Mouse (Mus musculus) G1E-ER4 (cell line): ENCODE results near the gene Gxylt2. TPM values are rescaled to one million over a fixed set of nuclear protein-coding genes. Genes with fewer than 3 reads are reported as not detected.

Source experiments
- GATA1 ChIP-seq: IDR thresholded peaks from one replicate; pipeline ENCODE4 v1.8.0; 2012; ENCODE audit warnings: low read length, inconsistent platforms
- polyA plus RNA-seq: library from polyadenylated mRNA; stranded (reverse); fragments of >175 nt; gene quantifications from 2 replicates; pipeline ENCODE4 v1.2.3, GENCODE M21; 2012

The Gxylt2 gene
- polyA plus RNA-seq, 1 experiment, result not detected

GRCm38 (mm10) chr6:100767756-100768155 lies 63.2 kb downstream of the Gxylt2 start:
- TF ChIP-seq GATA1, result no peak

- TF ChIP-seq GATA1, result no peak
Observed at GRCm38 (mm10) chr6:100775923-100776505, 71.5 kb downstream of the Gxylt2 start.

- no peak for TF ChIP-seq GATA1
Observed at GRCm38 (mm10) chr6:100778595-100778994, 74.1 kb downstream of the Gxylt2 start.

GRCm38 (mm10) chr6:100780421-100780820 lies 75.9 kb downstream of the Gxylt2 start:
- no peak for TF ChIP-seq GATA1

- TF ChIP-seq GATA1, result no peak
Observed at GRCm38 (mm10) chr6:100781644-100782043, 77.1 kb downstream of the Gxylt2 start.

GRCm38 (mm10) chr6:100787726-100788125 lies 83.2 kb downstream of the Gxylt2 start:
- TF ChIP-seq GATA1, result no peak

DNA sequence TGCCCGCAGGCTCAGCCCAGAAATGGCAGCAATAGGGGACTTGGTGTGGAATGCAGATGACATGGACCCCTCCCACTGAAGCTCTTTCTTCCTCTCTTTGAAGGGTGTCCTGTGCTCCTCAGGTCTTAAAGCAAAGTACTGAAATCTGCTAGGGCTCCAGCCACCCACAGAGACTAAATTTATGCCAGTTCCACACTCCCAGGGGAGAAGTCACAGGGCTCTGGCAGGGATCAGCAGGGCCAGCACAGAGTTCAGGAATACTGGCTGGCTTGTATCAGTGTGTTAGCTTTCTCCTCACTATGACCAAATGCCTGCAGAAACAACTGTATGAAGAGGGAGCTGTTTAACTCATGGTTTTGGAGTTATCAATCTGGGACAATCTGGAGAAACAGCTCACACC lies 84.6 kb downstream of the Gxylt2 start:
- no peak for TF ChIP-seq GATA1

DNA sequence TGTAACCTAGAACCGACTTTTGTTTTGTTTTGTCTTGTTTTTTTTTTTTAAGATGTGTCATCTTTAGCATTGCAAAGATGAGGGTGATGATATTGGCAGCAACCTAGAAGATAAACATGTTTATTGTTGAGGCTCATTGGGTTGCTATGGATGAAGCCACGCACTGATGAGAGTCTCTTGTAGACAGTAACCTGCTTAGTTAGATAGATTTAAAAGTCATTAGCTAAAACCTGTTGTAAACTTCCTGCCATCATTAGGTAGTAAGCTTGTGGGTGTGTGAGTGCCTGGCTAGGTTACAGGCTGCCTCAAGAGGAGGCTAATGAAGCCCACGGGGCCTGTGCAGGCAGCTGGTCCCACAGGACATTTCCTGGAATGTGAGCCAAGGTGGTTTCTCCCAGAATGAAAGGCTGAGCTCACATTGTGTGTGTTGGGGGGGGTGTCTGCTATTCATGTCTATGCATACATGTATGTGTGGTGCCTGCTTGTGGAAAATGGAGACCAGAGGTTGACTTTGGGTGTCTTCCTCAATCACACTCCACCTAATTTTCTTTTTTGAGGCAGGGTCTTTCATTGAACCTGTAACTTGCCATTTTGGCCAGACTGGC lies 87.6 kb downstream of the Gxylt2 start:
- TF ChIP-seq GATA1, result no peak

DNA sequence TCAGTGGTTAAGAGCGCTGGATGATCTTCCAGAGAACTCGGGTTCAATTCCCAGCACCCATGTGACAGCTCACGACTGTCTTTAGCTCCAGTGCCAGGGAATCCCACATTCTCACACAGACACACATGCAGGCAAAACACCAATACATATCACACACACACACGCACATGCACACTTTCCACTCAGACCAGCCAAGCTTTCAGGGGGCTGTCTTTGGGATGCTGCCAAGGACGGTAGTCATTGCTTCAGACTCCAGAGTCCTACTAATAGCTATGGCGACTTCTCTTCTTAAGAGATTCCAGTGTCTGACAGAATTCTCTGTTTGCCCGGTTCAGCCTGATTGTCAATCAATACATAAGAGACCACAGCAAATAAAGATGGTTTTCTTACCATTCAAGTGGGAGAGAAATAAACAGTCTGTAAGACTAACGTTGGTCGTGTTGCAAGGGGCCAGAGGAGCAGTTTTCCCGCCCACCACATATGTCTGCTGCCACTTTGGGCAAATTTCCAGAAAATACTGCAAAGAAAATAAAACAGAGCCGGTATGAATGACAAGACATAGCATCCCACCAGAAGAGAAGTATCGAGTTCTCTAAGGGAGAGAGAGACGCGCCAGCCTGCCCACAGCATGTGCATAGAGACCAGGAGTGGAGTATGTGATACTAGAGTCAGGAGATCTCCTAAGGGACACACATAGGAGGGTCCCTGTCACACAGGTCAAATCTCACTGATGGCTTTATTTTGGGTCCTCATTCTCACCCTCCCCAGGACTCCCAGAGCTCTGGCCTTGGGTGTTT lies 88.6 kb downstream of the Gxylt2 start:
- TF ChIP-seq GATA1, result no peak

DNA sequence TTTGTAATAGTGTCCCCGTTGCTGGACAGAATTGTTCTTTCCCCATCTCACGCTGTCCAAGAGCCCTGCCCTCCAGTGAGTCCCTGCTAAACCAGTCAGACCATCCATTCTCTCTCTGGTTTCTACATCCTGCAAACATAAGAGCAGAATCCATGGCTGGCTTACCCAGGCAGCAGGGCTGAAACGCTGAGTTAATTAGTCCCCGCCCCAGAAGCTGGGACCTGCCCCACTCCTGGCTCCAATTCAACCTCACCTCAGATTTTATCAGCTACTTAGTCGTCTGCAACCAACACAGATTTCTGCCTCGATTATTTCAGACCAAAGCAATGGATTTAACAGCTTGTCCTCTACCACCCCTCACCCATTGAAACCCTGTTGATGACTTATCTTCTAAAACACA lies 91.3 kb downstream of the Gxylt2 start:
- TF ChIP-seq GATA1, result no peak

- no peak for TF ChIP-seq GATA1
Observed at GRCm38 (mm10) chr6:100799290-100799689, 94.8 kb downstream of the Gxylt2 start.

DNA sequence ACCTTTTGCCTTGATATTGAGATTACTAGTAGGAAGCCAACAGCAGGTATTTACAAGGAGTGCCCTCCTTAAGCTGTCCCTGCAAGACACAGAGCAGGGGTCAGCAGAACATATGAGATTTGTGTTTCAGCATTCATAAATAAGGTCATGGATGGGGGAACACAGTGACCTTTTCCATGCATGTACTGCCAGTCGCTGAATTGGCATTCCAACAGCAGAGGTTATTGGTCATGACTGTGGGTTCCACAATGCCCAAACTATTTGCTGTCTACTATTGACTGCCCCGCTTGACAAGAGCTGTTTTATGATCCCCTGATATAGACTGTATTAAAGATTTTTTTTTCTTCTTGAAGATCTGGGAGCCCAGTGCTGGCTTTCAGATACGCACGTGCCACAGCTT lies 95.2 kb downstream of the Gxylt2 start:
- TF ChIP-seq GATA1, result no peak

- no peak for TF ChIP-seq GATA1
Observed at GRCm38 (mm10) chr6:100800497-100800955, 96.0 kb downstream of the Gxylt2 start.

DNA sequence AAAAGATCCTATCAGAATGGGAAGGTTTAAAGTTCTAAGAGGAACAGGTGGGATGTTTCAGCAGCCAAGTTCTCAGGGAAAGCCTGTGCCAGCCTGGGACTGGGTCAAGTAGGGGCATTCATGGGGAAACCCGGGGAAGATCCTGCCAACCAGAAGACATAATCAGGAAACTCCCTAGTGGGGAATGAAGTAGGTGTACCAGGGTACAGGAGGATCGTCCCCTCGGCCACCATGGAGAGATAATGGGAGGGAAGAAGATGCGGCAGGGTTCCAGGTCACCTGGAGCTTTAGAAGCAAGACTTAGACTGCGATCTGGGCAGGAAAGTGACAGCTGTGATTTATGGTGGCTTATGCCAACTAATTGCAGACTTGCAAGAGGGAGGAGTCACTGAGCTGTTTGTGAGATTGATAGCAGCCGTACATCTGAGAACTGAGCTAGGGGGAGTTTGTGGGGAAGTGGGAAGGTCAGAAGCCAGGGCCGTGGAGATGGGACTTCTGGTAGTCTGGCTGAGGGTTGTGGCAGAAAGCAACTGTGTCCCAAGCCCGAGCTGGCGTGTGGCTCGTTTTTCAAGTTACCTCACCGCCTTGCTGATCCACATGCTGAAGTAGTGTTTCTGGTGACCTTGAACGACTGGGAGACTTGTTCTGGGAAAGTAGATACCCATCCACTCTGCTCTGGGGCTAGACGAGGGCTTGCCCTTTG lies 98.0 kb downstream of the Gxylt2 start:
- TF ChIP-seq GATA1, result no peak

DNA sequence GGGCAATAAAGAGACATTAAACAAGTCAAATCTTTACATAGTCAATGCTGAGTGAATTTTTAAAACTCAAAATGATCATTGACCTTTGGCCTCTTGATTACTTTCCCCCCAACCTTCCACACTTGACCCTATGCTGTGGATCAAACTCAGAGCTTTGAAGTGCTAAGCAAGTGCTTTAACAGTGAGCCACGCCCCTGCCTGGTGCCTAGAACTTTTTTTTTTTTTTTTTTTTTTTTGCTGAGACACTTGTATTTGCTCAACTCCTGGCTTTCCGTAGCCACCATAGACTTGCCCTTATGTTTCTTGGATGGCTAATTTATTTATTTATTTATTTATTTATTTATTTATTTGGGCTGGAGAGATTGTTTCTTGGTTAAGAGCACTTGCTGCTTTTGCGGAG lies 98.7 kb downstream of the Gxylt2 start:
- no peak for TF ChIP-seq GATA1

DNA sequence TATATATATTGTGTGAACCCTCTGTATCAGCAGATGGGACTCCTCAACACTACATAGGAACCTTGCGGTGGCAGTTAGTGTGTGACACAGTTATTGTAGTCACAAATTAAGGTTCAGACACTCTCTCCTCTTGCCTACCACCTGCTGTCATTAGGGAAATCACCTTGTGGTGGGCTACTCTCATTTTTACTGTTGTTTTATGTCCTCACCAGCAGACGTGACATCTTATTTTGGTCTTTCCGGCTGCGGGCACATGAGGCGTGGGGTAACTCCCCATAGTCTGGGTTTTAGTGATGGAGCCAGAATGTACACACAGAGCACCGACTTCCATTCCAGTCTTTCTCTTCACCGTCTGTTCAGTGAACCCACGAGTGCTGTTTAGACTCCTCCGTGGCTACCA lies 102.7 kb downstream of the Gxylt2 start:
- TF ChIP-seq GATA1, result no peak
